Mouse (Mus musculus) adrenal gland, adult 10 weeks (tissue): ENCODE measurements around the gene Rabif. TPM values are rescaled to one million over a fixed set of nuclear protein-coding genes. Genes with fewer than 3 reads are reported as not detected.

Experiments
- polyA plus RNA-seq: library from polyadenylated mRNA; stranded (reverse); fragments of 350-450 nt; fragmentation: Illumina TruSeq; extraction: RNeasy Lipid Tissue Mini Kit (QIAGEN cat#74804); gene quantifications from one replicate; pipeline ENCODE4 v1.2.3, GENCODE M21; 2014; ENCODE audit warnings: low read depth, low replicate concordance

Gene Rabif
- polyA plus RNA-seq, result 67.6 TPM

DNA sequence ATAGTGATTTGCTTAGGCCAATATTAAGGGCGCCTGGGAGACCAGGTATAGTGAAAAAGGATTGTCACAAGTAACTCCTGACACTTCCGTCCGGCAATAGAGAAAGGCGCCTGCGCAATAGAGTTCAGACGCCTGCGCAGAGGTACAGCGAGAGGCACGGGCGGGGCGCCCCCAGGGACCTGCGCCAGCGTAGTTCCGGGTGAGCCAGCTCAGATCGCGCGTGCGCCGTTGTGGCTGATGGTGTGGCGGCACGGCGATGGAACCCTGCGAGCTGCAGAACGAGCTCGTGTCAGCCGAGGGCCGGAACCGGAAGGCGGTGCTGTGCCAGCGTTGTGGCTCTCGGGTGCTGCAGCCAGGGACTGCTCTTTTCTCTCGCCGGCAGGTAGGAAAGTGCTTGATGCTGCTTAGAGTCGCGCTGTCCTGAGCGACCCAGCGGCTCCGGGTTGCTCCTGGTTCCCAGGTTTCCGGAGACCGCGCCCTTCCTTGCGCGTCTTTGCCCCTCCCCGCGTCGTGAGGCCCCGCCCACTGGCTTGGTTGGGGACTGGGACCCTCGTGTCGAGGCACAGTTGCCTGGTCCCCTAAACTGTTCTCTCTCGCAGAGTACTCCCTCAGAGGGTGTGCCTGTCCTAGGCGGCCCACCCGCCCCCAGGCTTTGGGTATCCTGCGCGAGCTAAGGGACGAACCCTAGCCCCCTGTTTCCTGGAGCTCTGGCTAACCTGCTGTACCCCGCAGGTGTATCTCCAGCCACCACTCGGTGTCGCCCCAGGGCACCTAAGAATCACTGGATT lies at the start of gene Rabif:
Gene Rabif (plus strand): TSS at position 221 of the 788 bp plus-strand sequence.

DNA sequence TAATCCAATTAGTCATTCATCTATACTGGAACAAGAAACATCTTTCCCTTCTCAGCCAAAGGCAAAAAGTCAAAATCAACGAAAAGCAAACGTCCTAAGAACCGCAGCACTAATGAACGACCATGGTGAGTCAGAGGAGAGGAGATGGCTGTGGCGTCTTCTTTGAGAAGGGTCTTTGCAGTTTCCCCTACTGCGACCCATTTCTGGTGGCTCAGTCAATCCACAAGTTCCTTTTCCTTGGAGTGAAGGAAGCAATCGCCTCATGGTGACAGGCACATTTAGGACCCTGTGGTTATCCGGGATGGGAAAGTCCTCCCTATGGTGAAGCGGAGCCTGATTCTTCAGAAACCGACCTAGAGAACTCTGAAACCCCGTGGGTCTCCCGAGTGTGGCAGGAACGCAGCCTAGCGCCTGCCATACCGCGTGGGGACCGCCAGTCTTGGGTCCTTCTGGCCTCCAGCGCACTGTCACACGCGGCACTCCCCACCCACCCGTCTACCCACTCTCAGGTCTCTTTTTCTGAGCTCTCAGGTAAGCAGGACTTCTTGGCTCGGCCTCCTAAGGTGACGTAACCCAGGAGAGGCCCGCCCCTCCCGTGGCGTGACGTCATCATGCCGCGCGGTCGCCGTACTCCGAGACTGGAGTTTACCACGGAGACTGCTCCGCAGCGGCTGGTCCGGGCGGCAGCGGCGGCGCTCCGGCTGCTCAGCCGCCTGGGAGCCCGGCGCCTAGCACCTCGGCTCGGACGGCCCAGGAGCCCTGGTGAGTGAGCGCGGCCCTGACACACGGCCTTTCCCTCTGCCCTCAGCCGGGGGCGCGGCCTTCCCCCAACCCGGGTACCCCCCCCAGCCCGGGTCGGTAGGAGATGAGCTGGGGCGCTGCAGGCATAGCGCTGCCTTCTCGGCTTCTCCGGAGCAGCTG lies 39.3 kb upstream of the Rabif start, which contains the start of gene Klhl12:
Gene Klhl12 (plus strand): TSS at position 628 of the 921 bp plus-strand sequence.

DNA sequence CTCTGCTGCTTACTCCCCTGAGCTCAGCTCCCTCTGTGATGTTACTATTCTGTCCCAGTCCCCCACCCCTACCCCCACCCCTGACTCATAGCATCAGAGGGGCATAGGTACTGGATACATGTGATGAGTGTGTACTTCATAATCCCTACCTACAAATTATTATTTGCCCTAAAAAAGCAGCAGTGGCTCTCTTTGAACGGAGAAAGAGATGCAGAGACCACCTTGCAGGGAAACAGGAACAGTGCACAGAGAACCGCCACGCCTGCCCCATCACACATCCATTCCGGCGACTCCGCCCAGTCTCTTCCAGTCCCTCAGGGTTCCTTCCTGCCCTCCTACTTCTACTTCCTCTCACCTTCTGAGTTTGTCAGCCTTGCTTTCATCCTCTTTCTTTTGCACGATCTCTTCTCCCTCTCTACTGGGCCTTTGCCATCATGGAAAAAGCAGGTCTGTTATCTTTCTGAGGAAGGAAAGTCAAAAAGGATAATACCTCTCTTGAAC lies 55.2 kb downstream of the Rabif start, which contains the start of gene Mgat4e:
Gene Mgat4e (minus strand): TSS at position 51 of the 501 bp plus-strand sequence.

Other genes with a start within 250 kb of the Rabif start
- gene Myog, start 204.7 kb upstream of the Rabif start, polyA plus RNA-seq, result not detected
- gene Ppfia4, start 161.7 kb upstream of the Rabif start, polyA plus RNA-seq, result not detected
- gene Tmem183a, start 132.7 kb upstream of the Rabif start, polyA plus RNA-seq, result 53.5 TPM
- not detected for gene 4933406M09Rik, start 108.7 kb upstream of the Rabif start, polyA plus RNA-seq
- 27.2 TPM for gene Cyb5r1, start 89.1 kb upstream of the Rabif start, polyA plus RNA-seq
- 92.5 TPM for gene Adipor1, start 79.3 kb upstream of the Rabif start, polyA plus RNA-seq
- 35.5 TPM for gene Klhl12, start 39.1 kb upstream of the Rabif start, polyA plus RNA-seq
- gene Mgat4e, start 55.0 kb downstream of the Rabif start, polyA plus RNA-seq, result not detected
- 21.9 TPM for gene Kdm5b, start 65.5 kb downstream of the Rabif start, polyA plus RNA-seq
- gene Syt2, start 152.0 kb downstream of the Rabif start, polyA plus RNA-seq, result not detected